Comparison of ENCODE assay signal across 9 mouse cellular contexts in genomic region chr7:97416906-97417777, GRCm38 (mm10). TPM values are rescaled to one million over a fixed set of nuclear protein-coding genes. Genes with fewer than 3 reads are reported as not detected.
DNase-seq lines count a peak whose midpoint lies in the region; ATAC-seq and TF ChIP-seq lines count a peak whose summit lies in the region.
"Had no signal": no experiment of that assay in that cellular context is flagged by ENCODE, and none has a peak within 500 bp of the region (broad histone marks: within the 10 kb centered on the region; RNA-seq: fewer than 3 reads in every experiment).

Thrsp (minus strand) TSS chr7:97417730.

- no peaks in the 10 kb centered on the region for H3K4me1 ChIP-seq in midbrain, embryonic 14.5 days (ENCODE audit: control insufficient read depth, insufficient read depth, low read length)
- no peaks in the 10 kb centered on the region for H3K4me1 ChIP-seq in midbrain, embryonic 13.5 days (replicated peaks)
- no peaks in the 10 kb centered on the region; the same call in 1 of the 2 replicates for H3K4me1 ChIP-seq in stomach, postnatal 0 days (replicated peaks; ENCODE audit: control insufficient read depth, insufficient read depth)
- 0 out of 2 replicates have a peak, but pooled peaks cover 4% of the 10 kb centered on the region for H3K4me1 ChIP-seq in intestine, embryonic 15.5 days (replicated peaks)

- no peaks in the 10 kb centered on the region; the same call in 1 of the 2 replicates for H3K36me3 ChIP-seq in midbrain, embryonic 14.5 days (ENCODE audit: control insufficient read depth, insufficient read depth, low read length)
- 0 out of 2 replicates have a peak, but pooled peaks cover 11% of the 10 kb centered on the region for H3K36me3 ChIP-seq in midbrain, embryonic 13.5 days
- H3K36me3 ChIP-seq in stomach, postnatal 0 days (ENCODE audit: control insufficient read depth, insufficient read depth, low read length): no peaks in the 10 kb centered on the region
- no peaks in the 10 kb centered on the region for H3K36me3 ChIP-seq in intestine, embryonic 15.5 days

- H3K27me3 ChIP-seq in midbrain, embryonic 14.5 days (ENCODE audit: control insufficient read depth, insufficient read depth, low read length): no peaks in the 10 kb centered on the region
- no peaks in the 10 kb centered on the region for H3K27me3 ChIP-seq in midbrain, embryonic 13.5 days
- H3K27me3 ChIP-seq in stomach, postnatal 0 days (ENCODE audit: control insufficient read depth, insufficient read depth, low read length): no peaks in the 10 kb centered on the region
- no peaks in the 10 kb centered on the region for H3K27me3 ChIP-seq in intestine, embryonic 15.5 days (replicated peaks)
- H3K27me3 ChIP-seq: limb, embryonic 12.5 days had no signal

- DNase-seq in midbrain, embryonic 14.5 days: peak; percentile 44
- DNase-seq in brain, adult 2 months (ENCODE audit: low read depth, low spot score): peak; percentile 99
- DNase-seq in gastrocnemius, adult 18-20 months (ENCODE audit: low spot score): peak; percentile 86
- peak; percentile 85 to 88 for DNase-seq in kidney, adult 8-10 months
- peak; percentile 61 to 69 for DNase-seq in left cerebral cortex, postnatal 36 days (ENCODE audit: low spot score in 2 of 2)
- DNase-seq in stomach, postnatal 0 days (ENCODE audit: low spot score): no peak

- TF ChIP-seq CTCF in stomach, postnatal 0 days (IDR thresholded peaks at IDR 0.05; ENCODE audit: low read depth): no peak

- no peak within 1 kb of the TSS for H3K4me2 ChIP-seq in midbrain, embryonic 14.5 days (ENCODE audit: low read length)
- H3K4me2 ChIP-seq in midbrain, embryonic 13.5 days (replicated peaks): no peak within 1 kb of the TSS
- peak within 1 kb of the TSS; percentile 8; the same call in 1 of the 2 replicates for H3K4me2 ChIP-seq in stomach, postnatal 0 days (replicated peaks; ENCODE audit: low read depth)
- H3K4me2 ChIP-seq in intestine, embryonic 15.5 days (replicated peaks): no peak within 1 kb of the TSS
- H3K4me2 ChIP-seq: limb, embryonic 12.5 days had no signal

- no peak for ATAC-seq in midbrain, embryonic 14.5 days (ENCODE audit: low FRiP score, low TSS enrichment)
- no peak for ATAC-seq in midbrain, embryonic 13.5 days
- no peak; the same call in 1 of the 2 replicates for ATAC-seq in stomach, postnatal 0 days (ENCODE audit: low FRiP score, low TSS enrichment)
- no peak for ATAC-seq in intestine, embryonic 15.5 days

- 80% methylated on average over 25 of the region's 25 CpGs for WGBS in midbrain, embryonic 14.5 days
- WGBS in midbrain, embryonic 13.5 days: 82% methylated on average over 25 of the region's 25 CpGs
- 68% methylated on average over 25 of the region's 25 CpGs for WGBS in stomach, postnatal 0 days
- WGBS in intestine, embryonic 15.5 days: 79% methylated on average over 25 of the region's 25 CpGs

- H3K27ac ChIP-seq in midbrain, embryonic 14.5 days (replicated peaks; ENCODE audit: low read depth, low read length): no peak within 1 kb of the TSS; the same call in 1 of the 2 replicates
- H3K27ac ChIP-seq in midbrain, embryonic 13.5 days: no peak within 1 kb of the TSS
- no peak within 1 kb of the TSS for H3K27ac ChIP-seq in stomach, postnatal 0 days (replicated peaks)
- H3K27ac ChIP-seq in intestine, embryonic 15.5 days: no peak within 1 kb of the TSS
- H3K27ac ChIP-seq: limb, embryonic 12.5 days had no signal

- H3K9me3 ChIP-seq in midbrain, embryonic 14.5 days (ENCODE audit: control insufficient read depth, low read length): no peaks in the 10 kb centered on the region
- H3K9me3 ChIP-seq in midbrain, embryonic 13.5 days: no peaks in the 10 kb centered on the region
- H3K9me3 ChIP-seq in stomach, postnatal 0 days (ENCODE audit: control insufficient read depth, low read length): no peaks in the 10 kb centered on the region
- H3K9me3 ChIP-seq in intestine, embryonic 15.5 days: no peaks in the 10 kb centered on the region
- H3K9me3 ChIP-seq: limb, embryonic 12.5 days had no signal

- intact Hi-C loops in left cerebral cortex, postnatal 36 days (cut with DNase I): no loop called here

- TF ChIP-seq EP300 in stomach, postnatal 0 days (optimal IDR thresholded peaks at IDR 0.05): no peak

- H3K9ac ChIP-seq in midbrain, embryonic 14.5 days (replicated peaks; ENCODE audit: low read length): no peak within 1 kb of the TSS
- H3K9ac ChIP-seq in midbrain, embryonic 13.5 days (replicated peaks): no peak within 1 kb of the TSS
- H3K9ac ChIP-seq in stomach, postnatal 0 days (ENCODE audit: low read length): no peak within 1 kb of the TSS
- no peak within 1 kb of the TSS for H3K9ac ChIP-seq in intestine, embryonic 15.5 days
- H3K9ac ChIP-seq: limb, embryonic 12.5 days had no signal

- H3K4me3 ChIP-seq in midbrain, embryonic 14.5 days (replicated peaks; ENCODE audit: low read depth, low read length): no peak within 1 kb of the TSS
- H3K4me3 ChIP-seq in midbrain, embryonic 13.5 days (replicated peaks): no peak within 1 kb of the TSS
- no peak within 1 kb of the TSS for H3K4me3 ChIP-seq in stomach, postnatal 0 days (ENCODE audit: low read depth, low read length)
- no peak within 1 kb of the TSS for H3K4me3 ChIP-seq in intestine, embryonic 15.5 days (replicated peaks)
- H3K4me3 ChIP-seq: limb, embryonic 12.5 days had no signal

RNA-seq across cellular contexts. Expression of gene Thrsp, which starts in this region (rescaled TPM):
- polyA plus RNA-seq in midbrain, embryonic 14.5 days (2014; fragmentation: Nextera tagmentation; extraction: Ambion mirVana): 1.2 and 1.7 TPM in 2 replicates
- 0.81 and 0.89 TPM in 2 replicates for polyA plus RNA-seq in midbrain, embryonic 13.5 days (2015; fragmentation: Nextera tagmentation; extraction: Ambion mirVana)
- 10 to 100 TPM; 15.3 to 19.5 TPM for total RNA-seq in gastrocnemius, adult 18-20 months (2021)
- total RNA-seq in left cerebral cortex, postnatal 36 days (2021): 10 to 100 TPM; 18.7 to 23.4 TPM
- 1.4 and 1.5 TPM in 2 replicates for polyA plus RNA-seq in stomach, postnatal 0 days (2015; fragmentation: Nextera tagmentation; extraction: Ambion mirVana)
- polyA plus RNA-seq in intestine, embryonic 15.5 days (2015; fragmentation: Nextera tagmentation; extraction: Ambion mirVana): 0.54 and 0.77 TPM in 2 replicates
